Mouse (Mus musculus): ENCODE data around the gene Pstk. TPM values are rescaled to one million over a fixed set of nuclear protein-coding genes. Genes with fewer than 3 reads are reported as not detected.

Pstk gene
- polyA plus RNA-seq, 1 experiment from 2014 or later, result 33.7 TPM

DNA sequence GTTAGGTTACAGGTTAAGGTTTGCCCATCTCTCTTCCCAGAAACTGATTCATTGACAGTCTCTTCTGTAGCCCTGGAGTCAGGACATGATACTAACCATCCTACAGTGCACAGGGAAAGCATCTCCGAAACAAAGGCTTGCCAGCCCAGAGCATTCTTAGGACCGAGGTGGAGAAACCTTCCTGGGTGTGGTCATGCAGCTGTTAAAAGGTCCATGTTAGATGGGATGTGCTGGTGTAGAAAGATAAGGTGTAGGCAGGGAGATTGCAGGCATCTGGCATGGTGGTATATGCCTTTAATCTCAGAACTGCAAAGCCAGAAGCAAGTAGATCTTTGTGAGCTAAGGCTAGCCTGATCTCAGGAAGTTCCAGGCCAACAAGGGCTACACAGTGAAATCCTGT is 54.0 kb downstream of the Pstk start:
- 90% methylated on average over 2 of the region's 2 CpGs for WGBS
- H3K36me3 ChIP-seq, result peaks cover 30% of the 10 kb centered on the region
- H3K27me3 ChIP-seq, result no peaks in the 10 kb centered on the region
- no peak overlapping the region for H3K4me3 ChIP-seq
- H3K9me3 ChIP-seq, result no peaks in the 10 kb centered on the region
- H3K9ac ChIP-seq (replicated peaks), result no peak overlapping the region
- no peak for ATAC-seq (replicated peaks)
- no peak overlapping the region for H3K4me2 ChIP-seq (replicated peaks)
- no peak overlapping the region for H3K27ac ChIP-seq (replicated peaks)
- no peaks in the 10 kb centered on the region for H3K4me1 ChIP-seq

DNA sequence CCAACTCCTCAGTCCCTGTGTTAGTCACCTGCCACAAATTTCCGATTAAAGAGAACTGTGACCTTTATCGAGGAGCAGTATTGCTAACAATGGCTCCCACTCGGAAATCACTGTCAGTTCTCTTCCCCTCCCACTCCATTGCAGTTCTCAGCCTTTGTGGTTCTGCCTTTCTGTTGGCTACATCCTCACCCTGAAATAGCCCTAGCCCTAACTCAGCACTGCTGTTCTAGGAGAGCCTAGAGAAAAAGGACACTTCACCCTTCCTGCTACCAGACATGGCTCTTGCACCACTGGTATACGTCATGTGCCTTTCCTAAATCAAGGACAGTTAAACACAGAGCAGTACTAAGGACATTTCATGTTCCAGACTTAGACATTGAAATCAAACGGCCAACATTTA is 56.4 kb downstream of the Pstk start:
- Histone ChIP-seq H3K9me3 (no peaks in the 10 kb centered on the region), H3K9ac (replicated peaks) (no peak overlapping the region), H3K27me3 (no peaks in the 10 kb centered on the region), H3K4me3 (no peak overlapping the region), H3K36me3 (peaks cover 44% of the 10 kb centered on the region), H3K4me1 (no peaks in the 10 kb centered on the region), H3K27ac (replicated peaks) (no peak overlapping the region), H3K4me2 (replicated peaks) (no peak overlapping the region)
- WGBS, result 89% methylated on average over 5 of the region's 5 CpGs
- ATAC-seq (replicated peaks), result no peak

DNA sequence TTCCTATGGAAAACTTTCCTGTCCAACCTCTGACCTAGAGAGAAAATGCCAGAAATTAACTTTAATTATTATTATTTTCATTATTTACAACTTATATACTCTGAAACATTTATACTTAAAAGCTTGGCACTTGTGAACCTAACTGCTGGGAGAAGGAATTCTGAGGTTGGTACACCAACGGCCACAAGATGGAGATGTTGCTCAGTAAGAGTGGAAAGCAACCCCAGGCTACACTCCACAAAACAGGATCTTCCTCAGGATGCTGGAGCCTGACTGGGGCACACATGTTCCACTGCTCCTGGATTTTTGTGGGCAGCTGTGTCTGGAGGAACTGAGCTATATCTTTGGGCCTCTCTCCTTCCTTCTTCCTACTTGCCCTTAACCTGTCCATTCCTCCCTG is 61.3 kb downstream of the Pstk start:
- WGBS, result 7% methylated on average over 1 of the region's 1 CpGs
- no peak for ATAC-seq (replicated peaks)
- no peaks in the 10 kb centered on the region for H3K9me3 ChIP-seq
- no peak overlapping the region for H3K4me2 ChIP-seq (replicated peaks)
- no peak overlapping the region for H3K4me3 ChIP-seq
- H3K36me3 ChIP-seq, result peaks cover 38% of the 10 kb centered on the region
- no peak overlapping the region for H3K27ac ChIP-seq (replicated peaks)
- H3K27me3 ChIP-seq, result no peaks in the 10 kb centered on the region
- no peaks in the 10 kb centered on the region for H3K4me1 ChIP-seq
- H3K9ac ChIP-seq (replicated peaks), result no peak overlapping the region

DNA sequence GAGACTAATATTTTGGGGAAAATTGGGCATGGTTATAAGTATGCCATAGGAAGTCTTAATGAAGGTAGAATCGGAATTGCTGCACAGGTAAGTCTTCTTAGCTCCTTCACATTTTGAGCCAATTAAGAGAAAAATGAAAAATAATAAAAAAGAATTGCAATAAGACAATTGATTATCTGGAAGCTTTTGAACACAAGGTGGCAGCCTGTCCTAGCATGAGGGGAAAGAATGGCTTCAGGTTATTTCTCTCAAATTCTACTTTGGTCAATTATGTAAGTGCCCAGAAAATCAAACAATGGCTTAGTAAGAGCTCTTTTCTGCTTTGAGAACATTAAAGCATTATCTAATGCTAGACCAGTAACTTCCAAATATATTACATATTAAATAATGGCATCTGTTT is 63.3 kb downstream of the Pstk start:
- Histone ChIP-seq H3K4me2 (replicated peaks) (no peak overlapping the region), H3K27ac (replicated peaks) (no peak overlapping the region), H3K4me1 (no peaks in the 10 kb centered on the region), H3K9ac (replicated peaks) (no peak overlapping the region), H3K36me3 (peaks cover 21% of the 10 kb centered on the region), H3K4me3 (no peak overlapping the region), H3K27me3 (no peaks in the 10 kb centered on the region), H3K9me3 (no peaks in the 10 kb centered on the region)
- no peak for ATAC-seq (replicated peaks)
- WGBS, result 85% methylated on average over 1 of the region's 1 CpGs

DNA sequence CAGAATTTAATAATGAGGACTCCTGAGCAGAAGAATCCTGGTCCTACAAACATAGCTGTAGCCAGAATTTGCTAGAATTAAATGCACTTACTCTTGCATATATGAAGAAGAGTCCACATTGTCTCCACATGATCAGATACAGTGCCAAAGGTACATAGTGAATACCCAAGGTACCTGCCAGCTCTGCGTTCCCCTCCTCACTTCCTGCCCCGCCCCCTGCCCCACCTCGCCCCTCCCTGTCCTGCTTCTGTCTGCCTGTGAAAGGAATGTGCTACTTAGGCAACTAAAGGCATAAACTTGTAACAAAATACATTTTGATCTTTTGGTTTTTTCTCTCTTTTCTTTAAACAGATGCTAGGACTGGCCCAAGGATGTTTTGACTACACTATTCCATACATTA is 66.1 kb downstream of the Pstk start:
- H3K27me3 ChIP-seq, result no peaks in the 10 kb centered on the region
- WGBS, result 67% methylated on average over 3 of the region's 3 CpGs
- ATAC-seq (replicated peaks), result no peak

More for the DNA sequence above, 66.1 kb downstream of the Pstk start:
- Histone ChIP-seq H3K9me3 (no peaks in the 10 kb centered on the region), H3K36me3 (peaks cover 12% of the 10 kb centered on the region), H3K9ac (replicated peaks) (no peak overlapping the region), H3K4me3 (no peak overlapping the region), H3K4me1 (no peaks in the 10 kb centered on the region), H3K4me2 (replicated peaks) (no peak overlapping the region), H3K27ac (replicated peaks) (no peak overlapping the region)

Other genes with a start within 250 kb of the Pstk start
- not detected in 2 replicates for gene 4933402N03Rik, start 224.8 kb upstream of the Pstk start, polyA plus RNA-seq (2015; fragmentation: Nextera tagmentation; extraction: Ambion mirVana)
- 0.03 TPM in 1 of 2 replicates, not detected in the other for gene 5430419D17Rik, start 196.7 kb upstream of the Pstk start, polyA plus RNA-seq (2015; fragmentation: Nextera tagmentation; extraction: Ambion mirVana)
- gene Cuzd1, start 48.8 kb upstream of the Pstk start, polyA plus RNA-seq (2015; fragmentation: Nextera tagmentation; extraction: Ambion mirVana), result not detected in 2 replicates
- gene Fam24b, start 41.6 kb upstream of the Pstk start, polyA plus RNA-seq (2015; fragmentation: Nextera tagmentation; extraction: Ambion mirVana), result not detected in 2 replicates
- not detected in 2 replicates for gene Fam24a, start 37.3 kb upstream of the Pstk start, polyA plus RNA-seq (2015; fragmentation: Nextera tagmentation; extraction: Ambion mirVana)
- gene 2310057M21Rik, start 8.4 kb upstream of the Pstk start, polyA plus RNA-seq (2015; fragmentation: Nextera tagmentation; extraction: Ambion mirVana), result 21.9 and 24.2 TPM in 2 replicates
- 15.9 and 17.3 TPM in 2 replicates for gene Ikzf5, start 39.4 kb downstream of the Pstk start, polyA plus RNA-seq (2015; fragmentation: Nextera tagmentation; extraction: Ambion mirVana)
- gene Acadsb, start 39.5 kb downstream of the Pstk start, polyA plus RNA-seq (2015; fragmentation: Nextera tagmentation; extraction: Ambion mirVana), result 114 and 122 TPM in 2 replicates
- 0.20 and 0.92 TPM in 2 replicates for gene Hmx3, start 171.7 kb downstream of the Pstk start, polyA plus RNA-seq (2015; fragmentation: Nextera tagmentation; extraction: Ambion mirVana)
- 0.93 and 1.1 TPM in 2 replicates for gene Hmx2, start 177.6 kb downstream of the Pstk start, polyA plus RNA-seq (2015; fragmentation: Nextera tagmentation; extraction: Ambion mirVana)
- 190 and 192 TPM in 2 replicates for gene Bub3, start 189.1 kb downstream of the Pstk start, polyA plus RNA-seq (2015; fragmentation: Nextera tagmentation; extraction: Ambion mirVana)

All from forebrain, embryonic 15.5 days (tissue).